Mouse (Mus musculus): ENCODE results near the gene Atf2. TPM values are rescaled to one million over a fixed set of nuclear protein-coding genes. Genes with fewer than 3 reads are reported as not detected.

Atf2 gene
- total RNA-seq, 2 experiments from 2014 or later = 78.5 to 81.2 TPM

GRCm38 (mm10) chr2:73779016-73779595 lies 113.3 kb downstream of the Atf2 start:
- DNase-seq (ENCODE audit: low spot score in 2 of 2) = no peak

DNA sequence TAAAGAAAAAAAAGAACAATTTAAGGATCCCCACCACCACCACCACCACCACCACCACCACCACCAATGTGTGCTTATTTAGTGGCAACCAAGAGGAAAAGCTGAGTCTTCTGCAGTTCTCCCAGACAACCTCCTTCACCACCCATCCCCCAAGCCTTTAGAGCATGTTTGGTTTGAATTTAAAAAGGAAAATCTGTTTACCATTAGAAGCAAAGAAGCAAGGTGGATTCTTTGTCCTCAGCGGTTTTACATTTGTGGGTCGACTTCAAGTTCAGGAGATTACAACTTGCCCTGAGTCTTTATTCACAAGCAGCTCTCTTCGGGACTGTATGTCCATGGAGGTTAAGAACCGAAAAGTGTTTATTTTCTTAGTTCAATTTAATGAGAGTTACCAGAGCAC lies 115.5 kb downstream of the Atf2 start:
- no peak for DNase-seq (ENCODE audit: low spot score in 2 of 2)

DNA sequence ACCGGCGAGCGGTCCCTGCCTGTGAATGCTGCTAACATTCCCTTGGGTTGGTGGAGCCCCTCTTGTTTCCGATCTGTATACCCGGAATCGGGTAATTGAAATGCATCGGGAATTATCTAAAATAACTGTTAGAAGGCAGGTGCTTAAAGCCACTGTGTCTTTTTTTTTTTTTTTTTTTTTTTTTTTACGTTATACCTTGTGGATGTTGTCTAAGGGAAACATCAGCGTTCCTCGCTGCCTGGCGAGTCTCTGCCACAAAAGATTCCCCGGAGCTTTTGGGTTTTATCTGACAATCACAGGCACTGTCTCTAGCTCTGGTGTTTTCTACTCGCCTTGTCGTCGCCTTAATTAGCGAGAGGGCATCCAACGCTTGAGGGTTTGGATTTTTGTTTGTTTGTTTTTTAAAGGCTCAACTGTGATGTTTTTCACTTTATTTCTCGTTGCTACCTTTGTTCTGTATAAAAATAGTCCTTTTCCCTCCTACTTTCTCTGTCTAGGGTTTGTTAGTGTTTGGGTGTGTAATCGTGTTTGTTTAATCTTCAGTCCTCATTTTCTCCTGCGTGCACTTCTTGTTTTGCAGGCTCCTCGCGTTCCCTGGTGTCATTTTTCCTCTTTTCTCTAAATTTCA lies 116.6 kb downstream of the Atf2 start:
- no peak for DNase-seq (ENCODE audit: low spot score in 2 of 2)

DNA sequence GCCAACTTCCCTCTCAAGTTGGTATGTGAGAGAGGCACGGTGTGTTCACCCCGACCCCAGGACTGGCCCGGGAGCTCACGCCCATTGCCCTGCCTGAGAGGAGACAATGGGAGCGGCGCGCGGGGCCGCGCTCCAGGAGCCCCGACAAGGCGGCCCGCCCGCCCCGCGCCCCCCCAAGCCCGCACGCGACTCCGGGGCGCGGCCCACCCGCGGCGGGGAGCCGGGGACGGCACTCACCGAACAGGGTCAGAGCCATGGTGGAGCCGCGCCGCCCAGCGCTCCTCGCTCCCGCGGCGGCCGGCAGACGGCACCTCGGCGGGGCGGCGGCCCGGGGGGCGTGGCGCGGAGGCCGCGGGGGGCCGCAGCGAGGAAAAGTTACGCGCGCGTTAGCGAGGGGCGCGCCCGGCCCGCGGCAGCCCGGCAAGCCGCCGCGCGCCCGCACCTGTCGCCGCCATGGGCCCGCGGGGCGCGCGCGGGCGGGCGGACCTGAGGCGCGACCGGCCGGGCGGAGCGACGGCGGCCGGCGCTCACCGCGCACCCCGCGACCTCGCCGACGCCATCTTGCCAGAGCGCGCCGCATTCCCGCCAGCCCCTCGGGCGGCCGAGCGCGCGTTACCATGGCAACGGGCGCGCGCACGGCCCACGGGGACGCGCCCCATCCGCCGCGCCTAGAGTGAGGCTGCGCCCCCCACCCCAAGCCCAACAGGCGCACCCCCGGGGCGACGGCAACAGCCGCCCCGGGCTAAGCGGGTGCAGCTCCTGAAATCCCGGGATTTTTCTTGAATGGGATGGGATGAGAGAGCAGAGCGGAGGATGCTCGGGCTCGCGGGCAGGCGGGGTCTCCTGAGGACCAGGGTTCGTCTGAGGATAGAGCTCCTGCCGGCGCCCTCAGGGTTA lies 117.4 kb downstream of the Atf2 start, which contains the start of gene Chn1:
Chn1 (minus strand) TSS at position 561 of the 897 bp plus-strand sequence.
- peak; percentile 16 to 25 for DNase-seq (ENCODE audit: low spot score in 2 of 2)

DNA sequence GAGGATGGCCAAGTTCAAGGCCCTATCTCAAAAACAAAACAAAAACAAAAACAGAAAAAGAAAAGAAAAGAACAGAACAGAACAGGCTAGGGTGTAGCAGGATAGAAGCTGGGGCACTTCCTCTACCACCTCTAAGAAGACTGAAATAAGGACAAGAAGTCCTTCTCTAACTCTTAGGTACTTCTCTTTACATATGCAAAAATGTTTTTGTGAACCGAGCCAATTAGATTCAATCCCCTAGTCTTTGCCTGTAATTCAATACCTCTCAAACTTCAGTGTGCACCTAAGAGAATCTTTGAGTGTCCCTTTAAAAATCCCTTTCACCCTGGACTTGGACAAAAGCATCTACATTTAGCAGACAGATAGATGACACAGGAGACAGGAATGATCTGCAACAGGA lies 119.5 kb downstream of the Atf2 start:
- DNase-seq (ENCODE audit: low spot score in 2 of 2) = no peak

GRCm38 (mm10) chr2:73768669-73769068 lies 123.8 kb downstream of the Atf2 start:
- DNase-seq (ENCODE audit: low spot score in 2 of 2) = no peak

Other genes starting within 250 kb of the Atf2 start
- gene Chn1, start 117.3 kb downstream of the Atf2 start, total RNA-seq (2021) = 10 to 100 TPM; 25.8 to 34.3 TPM
- 100 to 1,000 TPM; 849 to 850 TPM for gene Atp5g3, start 18.7 kb upstream of the Atf2 start, total RNA-seq (2021)

All from adrenal gland, postnatal 4 days (tissue).